Mouse (Mus musculus) right cerebral cortex, postnatal 14 days (tissue): ENCODE data around the gene 3110082J24Rik.

Source experiments
- DNase-seq: peaks from one replicate; pipeline ENCODE4 v3.0.0; 2022

3110082J24Rik gene

GRCm38 (mm10) chr5:30115718-30116117 lies 9.8 kb upstream of the 3110082J24Rik start:
- no peak for DNase-seq

GRCm38 (mm10) chr5:30114761-30115140 lies 8.9 kb upstream of the 3110082J24Rik start:
- DNase-seq, result no peak

- DNase-seq, result peak; percentile 82
These were observed 8.2 kb upstream of the 3110082J24Rik start for GRCm38 (mm10) chr5:30113881-30114760.

- no peak for DNase-seq
These were observed 6.7 kb upstream of the 3110082J24Rik start for GRCm38 (mm10) chr5:30112533-30113068.

- no peak for DNase-seq
These were observed 5.9 kb upstream of the 3110082J24Rik start for GRCm38 (mm10) chr5:30111771-30112170.

- peak; percentile 67 for DNase-seq
These were observed 5.2 kb upstream of the 3110082J24Rik start for GRCm38 (mm10) chr5:30111126-30111525.

GRCm38 (mm10) chr5:30110371-30111060 lies 4.6 kb upstream of the 3110082J24Rik start:
- no peak for DNase-seq

DNA sequence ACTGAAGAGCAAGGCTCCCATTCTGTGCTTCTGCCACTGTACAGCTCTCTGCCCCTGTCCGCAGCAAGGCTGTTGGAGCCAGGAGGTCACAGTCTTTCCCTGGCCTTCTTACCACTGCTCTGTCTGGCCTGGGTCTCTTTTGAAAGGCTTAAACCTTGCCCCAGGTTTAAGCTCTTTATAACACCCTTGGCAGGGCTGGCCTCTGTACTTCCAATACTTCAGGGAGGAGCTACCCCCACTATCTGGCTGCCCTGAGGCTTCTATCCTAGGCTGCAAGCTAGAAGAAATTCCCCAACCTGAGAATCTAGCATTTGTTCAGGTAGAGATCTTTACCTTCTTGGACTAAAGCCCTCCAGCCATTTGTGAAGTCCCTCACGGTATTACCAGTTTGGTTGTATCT lies 4.0 kb upstream of the 3110082J24Rik start:
- DNase-seq, result no peak

DNA sequence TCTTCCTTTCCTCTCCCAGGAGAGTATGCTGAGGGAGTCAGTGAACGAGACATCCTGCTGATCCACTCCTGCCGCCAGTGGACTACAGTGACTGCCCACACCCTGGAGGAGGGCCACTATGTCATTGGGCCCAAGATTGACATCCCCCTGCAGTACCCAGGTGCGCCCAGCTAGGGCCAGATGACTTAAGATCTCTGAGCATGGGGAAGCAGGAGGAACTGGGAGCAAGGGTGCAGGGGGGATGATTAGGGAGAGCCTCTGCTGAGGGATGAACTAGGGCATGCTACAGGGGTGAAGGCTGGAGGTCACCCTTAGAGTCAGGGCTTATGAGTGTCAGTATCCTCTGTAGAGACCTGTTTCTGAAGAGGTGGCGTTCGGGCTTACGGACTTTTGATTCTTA lies 2.3 kb upstream of the 3110082J24Rik start:
- DNase-seq, result no peak

GRCm38 (mm10) chr5:30107611-30108041 lies 1.7 kb upstream of the 3110082J24Rik start:
- no peak for DNase-seq

- no peak for DNase-seq
These were observed 1.3 kb upstream of the 3110082J24Rik start for GRCm38 (mm10) chr5:30107186-30107585.

DNA sequence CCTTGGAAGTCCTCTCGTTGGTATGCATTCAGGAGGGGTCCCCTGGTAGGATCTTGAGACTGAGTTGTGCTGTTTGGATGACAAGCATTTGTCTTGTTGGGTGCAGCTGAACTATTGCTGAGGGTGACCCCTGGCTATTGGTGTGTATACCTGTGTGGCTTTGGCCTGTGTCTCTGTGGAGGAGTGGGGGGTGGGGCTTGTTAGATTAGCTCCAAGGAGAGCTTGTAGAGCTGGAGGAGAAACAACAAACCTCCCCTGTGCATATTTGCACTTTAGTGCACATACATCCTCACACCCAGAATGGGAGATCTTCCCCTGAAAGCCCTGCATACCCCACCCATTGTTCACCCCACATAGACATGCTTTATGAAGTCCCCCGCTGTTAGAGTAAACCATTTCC lies 870 bp upstream of the 3110082J24Rik start:
- DNase-seq, result no peak

- peak; percentile 26 for DNase-seq
These were observed 832 bp downstream of the 3110082J24Rik start, which contains the start of gene Garem2 for GRCm38 (mm10) chr5:30104841-30105667. Garem2 (plus strand) TSS chr5:30105161.

GRCm38 (mm10) chr5:30104339-30104738 lies 1.5 kb downstream of the 3110082J24Rik start:
- peak; percentile 68 for DNase-seq

DNA sequence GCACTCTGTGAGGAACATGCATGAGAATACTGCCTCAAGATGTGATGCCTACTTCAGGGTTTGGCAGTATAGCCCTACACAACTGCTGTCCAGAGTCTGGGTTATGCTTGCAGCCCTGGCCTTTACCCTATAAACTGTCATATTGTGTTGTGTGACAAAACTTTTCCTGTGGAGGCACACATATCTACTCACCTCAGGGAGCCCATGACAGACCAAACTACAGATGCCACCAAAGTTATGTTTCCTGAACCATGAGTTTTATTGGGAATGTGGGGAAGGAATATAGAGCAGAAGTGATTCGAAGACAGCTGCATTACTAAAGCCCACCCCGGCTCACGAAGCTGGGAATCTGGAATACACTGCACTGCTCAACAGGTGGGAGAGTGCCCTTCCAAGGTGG lies 2.5 kb downstream of the 3110082J24Rik start:
- DNase-seq, result no peak

DNA sequence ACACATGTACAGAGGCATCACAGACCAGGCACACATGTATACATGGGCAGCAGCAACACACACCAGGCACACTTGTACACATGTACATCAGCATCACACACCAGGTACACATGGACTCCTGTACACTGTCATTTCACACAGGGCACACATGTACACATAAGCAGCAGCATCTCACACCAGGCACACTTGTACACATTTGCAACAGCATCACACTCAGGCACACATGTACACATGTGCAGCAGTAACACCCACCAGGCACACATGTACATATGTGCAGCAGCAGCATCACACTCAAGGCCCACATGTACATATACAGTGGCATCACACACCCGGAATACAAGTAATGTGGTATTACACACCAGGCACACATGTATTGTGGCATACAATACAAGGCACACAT lies 7.6 kb downstream of the 3110082J24Rik start:
- DNase-seq, result no peak

DNA sequence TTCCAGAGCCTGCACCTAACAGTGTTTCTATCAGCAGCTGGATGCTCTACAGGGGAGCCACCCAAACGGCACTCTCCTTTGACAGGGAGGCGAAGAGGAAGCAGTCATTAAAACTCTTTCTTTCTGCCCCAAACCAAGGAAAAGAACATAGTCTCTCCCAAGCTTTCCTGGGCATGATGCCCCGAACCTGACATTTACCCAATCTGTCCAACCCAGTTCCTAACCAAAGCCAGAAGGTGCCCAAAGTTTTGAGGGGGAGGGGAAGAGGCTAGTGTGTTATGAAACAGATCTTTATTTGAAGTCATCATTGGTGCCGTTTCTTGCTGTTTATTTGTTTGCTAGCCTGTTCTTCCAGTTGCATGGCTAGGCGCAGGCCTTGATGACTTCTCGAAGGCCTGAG lies 10.2 kb downstream of the 3110082J24Rik start:
- DNase-seq, result no peak

- no peak for DNase-seq
These were observed 11.5 kb downstream of the 3110082J24Rik start for GRCm38 (mm10) chr5:30094399-30094798.

- no peak for DNase-seq
These were observed 13.2 kb downstream of the 3110082J24Rik start for GRCm38 (mm10) chr5:30092701-30093100.

DNA sequence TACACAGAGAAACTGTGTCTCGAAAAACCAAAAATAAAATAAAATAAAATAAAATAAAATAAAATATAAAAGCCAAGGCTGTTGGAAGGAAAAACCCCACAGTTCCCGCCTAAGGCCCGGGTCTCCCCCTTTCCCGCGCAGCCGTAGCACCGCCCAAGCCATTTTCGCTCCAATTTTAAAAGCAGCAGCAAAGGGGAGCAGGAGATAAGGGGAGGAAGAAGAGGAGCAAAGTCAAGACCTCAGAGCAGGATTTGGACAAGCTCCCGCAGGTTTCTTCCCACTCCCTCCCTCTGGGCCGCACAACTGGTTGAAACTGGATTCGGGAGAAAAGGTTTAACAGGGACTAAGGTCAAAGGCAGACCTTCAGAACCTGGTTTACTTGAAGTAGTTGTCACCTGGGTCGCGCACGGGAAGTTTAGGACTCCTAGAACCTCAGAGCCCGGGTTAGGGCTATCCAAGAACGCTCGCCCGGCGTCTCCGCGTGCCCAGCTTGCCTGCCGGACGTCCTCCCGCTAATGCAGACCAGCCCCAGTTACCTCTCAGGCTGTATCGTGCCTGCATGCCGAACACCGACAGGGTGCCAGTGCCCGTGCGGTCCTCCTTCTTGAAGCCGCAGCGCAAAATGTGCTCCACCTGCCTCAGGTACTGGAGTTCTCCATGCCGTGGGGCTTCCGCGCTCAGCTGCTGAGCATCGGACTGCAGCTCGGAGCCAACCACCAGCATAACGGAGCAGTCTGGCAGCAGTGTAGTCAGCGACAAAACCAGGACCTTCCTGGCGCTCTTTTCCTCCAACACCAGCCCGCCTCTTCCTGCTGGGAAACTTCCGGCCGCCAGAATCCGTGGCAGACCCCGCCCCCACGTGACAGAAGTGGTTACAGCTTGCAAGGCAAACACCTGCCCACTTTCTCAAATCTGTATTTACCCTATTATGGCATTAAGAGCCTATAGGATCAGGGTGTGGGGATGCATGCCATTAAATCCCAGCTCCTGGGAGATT lies 32.8 kb downstream of the 3110082J24Rik start, which contains the start of gene Tyms:
Tyms (minus strand) TSS at position 793 of the 997 bp plus-strand sequence.
- peak; percentile 70 for DNase-seq

GRCm38 (mm10) chr5:30072377-30072776 lies 33.5 kb downstream of the 3110082J24Rik start:
- DNase-seq, result no peak
